Mouse (Mus musculus): ENCODE measurements around the gene Gm4981.
"Not testable (repeated sequence)": the region's sequence is repeated elsewhere in the genome, so short reads cannot be mapped to it uniquely, and the experiment has no call there.

Gm4981 gene

GRCm38 (mm10) chr10:58236613-58237012 lies at the start of gene Gm4981:
Gene Gm4981, minus strand, starts transcription at chr10:58236701.
- DNase-seq (ENCODE audit: extremely low spot score): no peak

DNA sequence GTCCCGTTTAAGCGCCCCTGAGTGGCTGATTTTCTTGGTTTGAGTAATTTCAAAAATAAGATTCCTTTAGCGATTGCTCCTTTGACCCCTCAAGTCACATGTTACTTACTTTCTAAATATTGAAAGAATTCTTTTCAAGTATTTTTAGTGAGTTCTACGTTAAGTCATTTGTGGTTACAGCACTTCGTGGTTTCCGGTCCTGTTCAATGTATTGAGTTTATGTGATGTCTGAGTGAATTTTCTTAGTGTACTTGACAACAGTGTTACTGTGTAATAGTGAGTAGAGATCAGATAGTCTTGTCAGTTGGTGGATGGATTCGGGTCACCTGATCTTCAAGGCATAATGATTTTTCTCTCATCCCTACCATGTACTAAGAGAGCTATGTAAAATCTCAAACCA lies 45.7 kb upstream of the Gm4981 start:
- DNase-seq (ENCODE audit: extremely low spot score): no peak

DNA sequence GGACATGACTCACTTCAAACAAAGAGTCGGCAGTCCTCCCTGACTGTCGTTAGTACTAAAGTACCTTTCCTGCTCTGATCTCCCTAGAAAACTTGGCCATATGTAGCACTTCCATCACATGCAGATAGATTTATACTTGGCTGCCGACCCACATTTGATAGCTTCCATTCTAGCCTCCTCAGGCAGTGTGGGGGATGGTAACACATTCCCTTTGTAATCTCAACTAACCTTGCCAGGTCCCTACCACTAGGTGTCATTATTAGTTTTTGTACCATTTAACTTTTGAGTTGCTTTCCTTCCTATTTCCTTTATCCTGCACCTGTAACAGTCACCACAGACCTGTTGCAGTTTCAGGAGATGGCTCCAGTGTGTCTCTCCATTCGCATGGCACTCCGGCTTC lies 22.0 kb upstream of the Gm4981 start:
- no peak for DNase-seq (ENCODE audit: extremely low spot score)

GRCm38 (mm10) chr10:58255954-58256353 lies 19.5 kb upstream of the Gm4981 start:
- no peak for DNase-seq (ENCODE audit: extremely low spot score)

DNA sequence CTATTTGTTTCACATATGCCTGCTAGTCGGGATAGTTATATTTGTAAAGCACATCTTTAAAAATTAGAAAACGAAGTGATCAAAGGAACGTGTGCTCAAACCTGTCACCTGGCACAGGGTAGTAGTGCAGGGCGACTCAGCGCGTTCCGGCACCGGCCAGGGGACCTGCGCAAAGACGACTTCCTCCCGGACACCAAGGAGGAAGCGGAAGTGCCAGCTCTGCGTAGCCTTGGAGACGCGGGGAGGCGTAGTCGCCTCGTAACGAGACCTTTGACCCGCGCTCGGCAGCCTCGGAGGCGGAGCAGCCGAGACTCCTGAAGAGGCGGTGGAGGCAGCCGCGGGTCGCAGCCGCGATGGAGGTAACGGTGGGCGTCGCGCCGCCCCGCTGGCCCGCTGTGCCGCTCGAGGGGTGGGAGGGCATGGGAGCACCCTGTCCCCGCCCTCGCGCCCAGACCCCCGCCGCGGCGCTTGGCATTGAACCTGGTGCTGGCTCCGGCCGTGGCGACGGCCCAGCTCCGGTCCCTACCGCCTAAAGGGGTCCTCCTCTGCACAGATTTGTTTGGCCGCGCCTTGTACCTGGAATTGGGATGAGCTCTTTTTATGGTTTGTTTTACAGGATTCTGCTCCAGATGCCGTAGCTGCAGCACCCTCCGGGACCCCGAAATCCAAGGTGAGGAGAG lies 18.9 kb upstream of the Gm4981 start, which contains the start of gene Gcc2:
Gcc2 (plus strand) TSS at position 285 of the 680 bp plus-strand sequence.
- peak; percentile 93 for DNase-seq (ENCODE audit: extremely low spot score)

GRCm38 (mm10) chr10:58254635-58255175 lies 18.2 kb upstream of the Gm4981 start:
- no peak for DNase-seq (ENCODE audit: extremely low spot score)

- DNase-seq (ENCODE audit: extremely low spot score): no peak
Measured at GRCm38 (mm10) chr10:58249535-58249934, 13.0 kb upstream of the Gm4981 start.

GRCm38 (mm10) chr10:58238984-58239740 lies 2.7 kb upstream of the Gm4981 start:
- DNase-seq (ENCODE audit: extremely low spot score): peak; percentile 58

DNA sequence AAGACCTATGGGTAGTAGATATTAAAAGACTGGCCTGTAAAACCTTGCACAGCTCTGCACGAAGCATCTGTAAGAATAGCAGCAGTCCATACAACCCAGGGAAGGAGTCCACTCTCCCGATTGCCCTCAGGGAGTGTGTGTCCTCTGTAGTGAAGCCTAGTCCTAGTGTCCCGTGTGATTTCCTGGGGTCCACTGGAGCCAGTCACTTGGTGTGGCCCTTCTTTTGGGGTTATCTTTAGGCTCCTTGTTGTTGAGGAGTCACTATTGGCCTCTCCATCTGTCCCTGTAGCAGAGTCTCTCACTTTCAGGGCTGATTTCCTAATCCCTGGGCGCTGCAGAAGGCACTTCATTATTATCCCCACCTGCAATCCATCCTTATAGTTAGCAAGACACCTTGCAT lies 1.5 kb downstream of the Gm4981 start:
- not testable (repeated sequence) for DNase-seq (ENCODE audit: extremely low spot score)

- DNase-seq (ENCODE audit: extremely low spot score): not testable (repeated sequence)
Measured at GRCm38 (mm10) chr10:58233740-58234121, 2.8 kb downstream of the Gm4981 start.

- not testable (repeated sequence) for DNase-seq (ENCODE audit: extremely low spot score)
Measured at GRCm38 (mm10) chr10:58233054-58233739, 3.3 kb downstream of the Gm4981 start.

- not testable (repeated sequence) for DNase-seq (ENCODE audit: extremely low spot score)
Measured at GRCm38 (mm10) chr10:58232641-58232969, 3.9 kb downstream of the Gm4981 start, which contains the start of gene Duxf3. Gene Duxf3, minus strand, starts transcription at chr10:58232675.

DNA sequence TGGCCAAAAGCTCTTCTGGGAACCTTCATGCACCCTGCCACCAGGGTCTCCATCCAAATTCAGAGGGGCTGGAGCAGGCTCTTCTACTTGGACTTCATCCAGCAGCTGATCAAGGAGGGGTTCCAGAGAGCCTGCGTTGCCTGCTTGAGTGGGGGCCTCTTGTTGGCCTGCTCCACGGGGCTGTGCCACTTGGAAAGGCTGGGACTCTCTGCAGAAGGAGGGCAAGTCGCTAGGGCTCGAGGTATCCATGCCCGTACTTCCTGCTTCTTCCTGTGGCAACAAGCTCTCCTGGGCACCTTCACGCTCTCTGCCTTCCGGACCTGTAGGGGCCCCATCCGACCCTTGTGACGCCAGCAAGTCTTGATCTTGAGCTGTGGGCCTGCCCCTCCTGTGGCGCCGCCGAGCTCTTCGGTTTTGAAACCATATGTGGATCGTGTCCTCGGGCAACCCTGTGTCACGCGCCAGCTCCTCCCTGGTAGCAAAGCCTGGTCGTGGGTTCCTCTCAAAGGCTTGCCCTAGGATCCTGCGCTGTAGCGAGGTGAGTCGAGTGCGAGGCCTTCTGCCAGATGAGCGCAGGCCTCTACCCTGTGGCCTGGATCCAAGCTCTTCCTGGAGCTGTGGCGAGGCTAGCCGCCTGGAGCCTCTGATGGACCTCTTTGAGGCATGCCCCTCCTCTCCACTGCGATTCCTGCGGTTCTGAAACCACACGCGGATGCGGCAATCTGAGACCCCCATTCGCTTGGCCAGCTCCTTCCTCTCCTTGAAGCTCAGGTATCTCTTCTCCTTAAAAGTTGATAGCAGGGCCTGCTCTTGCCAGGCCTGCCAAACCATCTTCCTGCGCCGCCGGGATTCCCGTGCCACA lies 4.5 kb downstream of the Gm4981 start:
- DNase-seq (ENCODE audit: extremely low spot score): peak; percentile 72

- not testable (repeated sequence) for DNase-seq (ENCODE audit: extremely low spot score)
Measured at GRCm38 (mm10) chr10:58231088-58231487, 5.4 kb downstream of the Gm4981 start.

DNA sequence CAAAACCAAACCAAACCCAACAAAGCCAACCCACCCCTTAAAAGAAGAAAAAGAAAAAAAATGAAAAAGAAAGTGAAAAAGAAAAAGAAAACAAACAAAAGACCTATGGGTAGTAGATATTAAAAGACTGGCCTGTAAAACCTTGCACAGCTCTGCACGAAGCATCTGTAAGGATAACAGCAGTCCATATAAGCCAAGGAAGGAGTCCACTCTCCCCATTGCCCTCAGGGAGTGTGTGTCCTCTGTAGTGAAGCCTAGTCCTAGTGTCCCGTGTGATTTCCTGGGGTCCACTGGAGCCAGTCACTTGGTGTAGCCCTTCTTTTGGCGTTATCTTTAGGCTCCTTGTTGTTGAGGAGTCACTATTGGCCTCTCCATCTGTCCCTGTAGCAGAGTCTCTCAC lies 6.5 kb downstream of the Gm4981 start:
- DNase-seq (ENCODE audit: extremely low spot score): not testable (repeated sequence)

DNA sequence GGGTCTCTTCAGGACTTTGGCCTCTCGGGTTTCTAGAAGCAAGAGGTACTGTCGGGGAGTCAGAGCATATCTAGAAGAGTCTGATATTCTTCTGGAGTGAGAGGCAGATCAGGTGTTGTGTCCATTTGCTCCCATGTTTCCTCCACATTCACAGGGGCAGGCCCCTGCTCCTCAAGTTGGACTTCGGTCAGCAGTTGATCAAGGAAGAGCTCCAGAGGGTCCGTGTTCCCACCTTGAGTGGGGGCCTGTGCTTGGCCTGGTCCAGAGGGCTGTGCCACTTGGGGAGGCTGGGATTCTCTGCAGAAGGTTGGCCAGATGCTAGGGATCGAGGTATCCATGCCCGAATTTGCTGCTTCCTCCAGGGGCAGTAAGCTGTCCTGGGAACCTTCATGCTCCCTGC lies 8.7 kb downstream of the Gm4981 start:
- DNase-seq (ENCODE audit: extremely low spot score): not testable (repeated sequence)

DNA sequence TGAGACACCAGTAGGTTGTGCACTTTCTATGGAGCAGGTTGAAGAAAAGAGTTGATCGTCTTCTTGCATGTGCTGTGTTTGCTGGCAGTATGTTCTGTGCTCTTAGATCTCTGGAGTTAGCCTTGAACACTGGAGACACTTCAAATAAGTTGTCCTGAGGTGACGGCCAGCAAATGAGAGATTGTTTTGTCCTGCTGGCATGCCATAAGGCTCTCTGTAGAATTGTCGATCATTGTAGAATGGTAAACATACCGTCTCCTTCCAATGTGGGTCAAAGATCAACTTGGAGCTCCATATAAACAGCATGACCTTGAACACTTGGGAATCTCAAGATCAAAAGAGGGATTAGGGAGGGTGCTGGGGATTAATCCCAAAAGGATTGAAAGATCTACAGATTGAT lies 10.1 kb downstream of the Gm4981 start:
- peak; percentile 30 for DNase-seq (ENCODE audit: extremely low spot score)

- not testable (repeated sequence) for DNase-seq (ENCODE audit: extremely low spot score)
Measured at GRCm38 (mm10) chr10:58224827-58225785, 11.4 kb downstream of the Gm4981 start, which contains the start of gene AW822073. Gene AW822073, minus strand, starts transcription at chr10:58224930.

DNA sequence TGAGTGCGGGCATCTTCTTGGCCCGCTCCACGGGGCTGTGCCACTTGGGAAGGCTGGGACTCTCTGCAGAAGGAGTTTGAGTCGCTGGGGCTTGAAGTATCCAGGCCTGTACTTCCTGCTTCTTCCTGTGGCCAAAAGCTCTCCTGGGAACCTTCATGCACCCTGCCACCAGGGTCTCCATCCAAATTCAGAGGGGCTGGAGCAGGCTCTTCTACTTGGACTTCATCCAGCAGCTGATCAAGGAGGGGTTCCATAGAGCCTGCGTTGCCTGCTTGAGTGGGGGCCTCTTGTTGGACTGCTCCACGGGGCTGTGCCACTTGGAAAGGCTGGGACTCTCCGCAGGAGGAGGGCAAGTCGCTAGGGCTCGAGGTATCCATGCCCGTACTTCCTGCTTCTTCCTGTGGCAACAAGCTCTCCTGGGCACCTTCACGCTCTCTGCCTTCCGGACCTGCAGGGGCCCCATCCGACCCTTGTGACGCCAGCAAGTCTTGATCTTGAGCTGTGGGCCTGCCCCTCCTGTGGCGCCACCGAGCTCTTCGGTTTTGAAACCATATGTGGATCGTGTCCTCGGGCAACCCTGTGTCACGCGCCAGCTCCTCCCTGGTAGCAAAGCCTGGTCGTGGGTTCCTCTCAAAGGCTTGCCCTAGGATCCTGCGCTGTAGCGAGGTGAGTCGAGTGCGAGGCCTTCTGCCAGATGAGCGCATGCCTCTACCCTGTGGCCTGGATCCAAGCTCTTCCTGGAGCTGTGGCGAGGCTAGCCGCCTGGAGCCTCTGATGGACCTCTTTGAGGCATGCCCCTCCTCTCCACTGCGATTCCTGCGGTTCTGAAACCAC lies 12.3 kb downstream of the Gm4981 start:
- peak; percentile 47 for DNase-seq (ENCODE audit: extremely low spot score)
